Mouse (Mus musculus) left cerebral cortex, adult 9 months (tissue): ENCODE measurements around the gene Olfr1467.

Experiments
- DNase-seq, 2 experiments: peaks; one replicate each; pipeline ENCODE4 v3.0.0; 2022; ENCODE audit warnings: low spot score in 2 of 2

Gene Olfr1467

DNA sequence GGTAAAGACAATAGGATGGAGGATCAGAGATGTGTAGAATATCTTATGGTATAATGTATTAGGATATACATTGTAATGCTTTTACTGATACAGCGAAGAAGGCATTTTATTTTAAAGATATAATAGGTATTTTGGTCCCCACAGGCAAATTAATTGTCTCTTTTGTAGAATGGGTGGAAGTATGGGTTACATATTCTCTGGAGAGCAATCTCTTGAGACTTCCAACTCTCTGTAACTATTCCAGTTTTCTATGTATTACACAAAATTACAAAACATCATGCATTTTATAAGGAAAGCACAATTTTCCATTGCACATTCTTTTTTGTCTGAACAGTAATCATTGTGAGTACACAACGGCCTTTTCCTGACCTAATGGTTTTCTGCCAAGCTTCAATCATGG lies at the start of gene Olfr1467:
Olfr1467 (plus strand) TSS at position 301 of the 400 bp plus-strand sequence.
- no peak for DNase-seq

GRCm38 (mm10) chr19:13315441-13315840 lies 46.6 kb upstream of the Olfr1467 start, which contains the start of gene Olfr1465:
Olfr1465 (minus strand) TSS chr19:13315541.
- DNase-seq, result no peak

DNA sequence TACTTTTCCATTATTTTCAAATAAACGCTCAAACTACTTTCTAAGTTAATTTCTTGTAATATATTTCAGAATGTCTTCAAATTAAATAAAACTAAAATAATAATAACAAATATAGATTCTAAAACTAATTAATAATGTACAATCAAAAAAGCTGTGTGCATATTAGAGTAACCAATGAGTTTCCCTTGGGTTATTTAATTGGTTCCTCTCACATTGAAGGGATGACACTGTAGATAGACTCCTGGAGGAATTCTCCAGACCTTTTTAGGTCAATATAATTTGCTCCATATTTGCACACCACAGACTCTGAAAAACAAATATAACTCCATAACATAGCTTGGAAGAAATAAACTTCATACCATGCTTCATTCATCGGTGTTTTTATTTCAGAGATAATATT lies 23.5 kb upstream of the Olfr1467 start, which contains the start of gene Olfr1466:
Olfr1466 (plus strand) TSS at position 301 of the 400 bp plus-strand sequence.
- no peak for DNase-seq

DNA sequence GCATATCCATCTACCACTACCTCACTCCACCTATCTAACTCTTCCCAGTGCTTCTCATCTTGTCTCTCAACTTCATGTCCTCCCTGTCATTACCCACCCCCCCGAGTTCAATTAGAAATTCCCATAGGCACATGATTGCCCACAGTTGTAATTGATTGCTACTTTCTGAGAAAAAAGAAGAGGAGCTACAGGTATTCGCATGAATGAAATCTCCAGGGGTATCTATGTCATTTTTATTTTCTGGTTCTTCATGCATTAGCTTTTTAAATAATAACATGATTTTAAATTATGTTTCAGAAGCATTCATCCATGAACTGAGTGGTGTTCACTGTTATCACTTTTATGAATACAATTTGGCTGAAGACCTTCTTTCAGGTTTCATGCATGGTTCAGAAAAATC lies 45.5 kb downstream of the Olfr1467 start, which contains the start of gene Olfr1469:
Olfr1469 (plus strand) TSS at position 301 of the 400 bp plus-strand sequence.
- no peak for DNase-seq
